Mouse (Mus musculus) layer of hippocampus, adult 18-20 months (tissue): ENCODE data around the gene Eif4g2. TPM values are rescaled to one million over a fixed set of nuclear protein-coding genes. Genes with fewer than 3 reads are reported as not detected.
A peak's percentile ranks its signal among the peaks of the same experiment; 100 is the strongest.

Source experiments
- DNase-seq, 2 experiments: peaks; one replicate each; pipeline ENCODE4 v3.0.0; 2022; ENCODE audit warnings: low spot score in 2 of 2
- total RNA-seq, 2 experiments: library from RNA; stranded (reverse); gene quantifications; 2 replicates each; pipeline ENCODE4 v1.2.3; 2021

The Eif4g2 gene
- total RNA-seq, 2 experiments from 2014 or later: 609 to 616 TPM

GRCm38 (mm10) chr7:111070167-111070496 is 12.7 kb downstream of the Eif4g2 start:
- no peak for DNase-seq

- DNase-seq: no peak
These were observed 13.2 kb downstream of the Eif4g2 start for GRCm38 (mm10) chr7:111069439-111070166.

- DNase-seq: no peak
These were observed 14.6 kb downstream of the Eif4g2 start for GRCm38 (mm10) chr7:111068181-111068580.

- DNase-seq: no peak
These were observed 19.9 kb downstream of the Eif4g2 start for GRCm38 (mm10) chr7:111062971-111063370.

- no peak for DNase-seq
These were observed 23.3 kb downstream of the Eif4g2 start for GRCm38 (mm10) chr7:111059527-111059926.

GRCm38 (mm10) chr7:111055984-111056657 is 26.7 kb downstream of the Eif4g2 start:
- DNase-seq: no peak

- DNase-seq: no peak
These were observed 27.6 kb downstream of the Eif4g2 start for GRCm38 (mm10) chr7:111055221-111055620.

GRCm38 (mm10) chr7:111049652-111050421 is 33.0 kb downstream of the Eif4g2 start:
- DNase-seq: peak; percentile 35 to 65

- no peak for DNase-seq
These were observed 33.9 kb downstream of the Eif4g2 start for GRCm38 (mm10) chr7:111048920-111049319.

GRCm38 (mm10) chr7:111029046-111029553 is 53.7 kb downstream of the Eif4g2 start:
- DNase-seq: no peak

- DNase-seq: peak; percentile 92 to 94
These were observed 54.4 kb downstream of the Eif4g2 start, which contains the start of gene Ctr9 for GRCm38 (mm10) chr7:111028281-111029045. Ctr9 (plus strand) TSS chr7:111028951.

- no peak for DNase-seq
These were observed 57.9 kb downstream of the Eif4g2 start for GRCm38 (mm10) chr7:111024912-111025311.

GRCm38 (mm10) chr7:111024068-111024594 is 58.7 kb downstream of the Eif4g2 start:
- peak in 1 of 2 experiments; percentile 33 for DNase-seq

- no peak for DNase-seq
These were observed 62.0 kb downstream of the Eif4g2 start for GRCm38 (mm10) chr7:111020814-111021213.

Other genes with a start within 250 kb of the Eif4g2 start
- gene Rnf141, start 238.6 kb downstream of the Eif4g2 start, total RNA-seq: 10 to 100 TPM; 79.8 to 82.2 TPM
- 1 to 10 TPM; 1.3 to 1.9 TPM for gene Lyve1, start 219.8 kb downstream of the Eif4g2 start, total RNA-seq
- 1 to 10 TPM; 1.1 to 1.7 TPM for gene Mrvi1, start 100.6 kb downstream of the Eif4g2 start, total RNA-seq
- 10 to 100 TPM; 43.8 to 43.9 TPM for gene Ctr9, start 54.1 kb downstream of the Eif4g2 start, total RNA-seq